Mouse (Mus musculus): ENCODE data around the gene Pip.

The Pip gene

GRCm38 (mm10) chr6:41847235-41847634 lies at the start of gene Pip:
Gene Pip (plus strand): TSS chr6:41847535.
- DNase-seq (ENCODE audit: low spot score), result no peak

GRCm38 (mm10) chr6:41824086-41824485 lies 23.2 kb upstream of the Pip start:
- DNase-seq (ENCODE audit: low spot score), result no peak

GRCm38 (mm10) chr6:41829516-41829915 lies 17.8 kb upstream of the Pip start:
- DNase-seq (ENCODE audit: low spot score), result no peak

- no peak for DNase-seq (ENCODE audit: low spot score)
These were observed 5.4 kb downstream of the Pip start, which contains the start of gene Sval2 for GRCm38 (mm10) chr6:41852689-41853088. Gene Sval2 (plus strand): TSS chr6:41852989.

- no peak for DNase-seq (ENCODE audit: low spot score)
These were observed 16.7 kb downstream of the Pip start for GRCm38 (mm10) chr6:41864038-41864437.

Data from MN1 (cell line).